Mouse (Mus musculus): Measurements from ENCODE around the gene A930018P22Rik. TPM values are rescaled to one million over a fixed set of nuclear protein-coding genes. Genes with fewer than 3 reads are reported as not detected.
"Not testable (repeated sequence)": the region's sequence is repeated elsewhere in the genome, so short reads cannot be mapped to it uniquely, and the experiment has no call there.

The A930018P22Rik gene
- not detected in 2 replicates for total RNA-seq (2014; fragmentation: Nextera tagmentation)
- not detected in 2 replicates for total RNA-seq (2017)

DNA sequence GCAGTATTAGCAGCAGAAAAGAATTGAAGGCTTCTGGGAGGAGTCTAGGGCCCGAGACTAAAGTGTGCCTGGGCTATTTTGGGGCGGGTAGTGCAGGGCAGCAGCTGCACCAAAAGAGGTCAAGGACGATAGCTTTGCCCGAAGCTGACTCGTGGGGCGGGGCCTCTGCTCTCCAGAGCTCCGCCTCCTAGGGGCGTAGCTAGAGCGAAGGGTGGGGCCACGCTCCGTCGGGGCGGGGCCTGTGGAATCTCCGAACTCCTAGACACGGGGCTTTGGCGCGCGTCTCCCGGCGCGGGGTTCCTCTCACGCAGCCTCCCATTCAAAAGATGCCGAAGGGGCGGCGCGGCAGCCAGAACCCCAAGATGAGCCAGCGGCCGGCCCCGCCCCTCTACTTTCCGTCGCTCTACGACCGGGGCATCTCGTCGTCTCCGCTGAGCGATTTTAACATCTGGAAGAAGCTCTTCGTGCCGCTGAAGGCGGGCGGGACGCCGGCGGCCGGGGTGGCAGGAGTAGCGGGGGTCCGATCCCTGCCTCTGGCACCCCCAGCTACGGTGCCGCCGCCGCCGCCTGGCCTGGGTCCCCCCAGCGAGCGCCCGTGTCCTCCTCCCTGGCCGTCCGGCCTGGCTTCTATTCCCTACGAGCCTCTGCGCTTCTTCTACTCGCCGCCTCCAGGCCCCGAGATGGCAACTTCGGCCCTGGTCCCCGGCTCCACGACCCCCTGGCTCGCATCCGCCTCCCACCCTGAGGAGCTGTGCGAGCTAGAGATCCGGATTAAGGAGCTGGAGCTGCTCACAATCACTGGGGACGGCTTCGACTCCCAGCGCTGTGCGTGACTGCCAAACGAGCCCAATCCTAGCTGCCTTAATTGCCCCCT lies at the start of gene A930018P22Rik:
Gene A930018P22Rik, plus strand, starts transcription at position 265 of the 874 bp plus-strand sequence.
- ATAC-seq (replicated peaks; ENCODE audit: poor library complexity, severe bottlenecking), result peak; percentile 95

- ATAC-seq (replicated peaks; ENCODE audit: poor library complexity, severe bottlenecking), result 0 out of 2 replicates have a peak, but pooled peaks have one; percentile 17
These were observed 44.3 kb upstream of the A930018P22Rik start for GRCm38 (mm10) chr2:104078285-104078684.

- ATAC-seq (replicated peaks; ENCODE audit: poor library complexity, severe bottlenecking), result not testable (repeated sequence)
These were observed 41.0 kb upstream of the A930018P22Rik start for GRCm38 (mm10) chr2:104081436-104082050.

DNA sequence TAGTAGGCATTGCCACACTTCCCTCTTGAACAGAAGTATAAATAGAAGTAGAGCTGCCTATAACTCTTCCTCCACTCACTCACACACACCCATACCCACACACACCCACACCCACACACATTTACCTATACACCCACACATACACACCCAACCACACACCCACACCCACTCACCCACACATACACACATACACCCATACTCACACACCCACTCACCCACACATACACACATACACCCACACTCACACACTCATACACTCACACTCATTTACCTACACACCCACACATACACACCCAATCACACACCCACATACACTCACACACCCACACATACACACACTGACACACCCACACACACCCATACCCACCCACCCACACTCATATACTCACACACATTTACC lies 40.1 kb upstream of the A930018P22Rik start:
- ATAC-seq (replicated peaks; ENCODE audit: poor library complexity, severe bottlenecking), result no peak

GRCm38 (mm10) chr2:104084027-104084426 lies 38.5 kb upstream of the A930018P22Rik start:
- not testable (repeated sequence) for ATAC-seq (replicated peaks; ENCODE audit: poor library complexity, severe bottlenecking)

DNA sequence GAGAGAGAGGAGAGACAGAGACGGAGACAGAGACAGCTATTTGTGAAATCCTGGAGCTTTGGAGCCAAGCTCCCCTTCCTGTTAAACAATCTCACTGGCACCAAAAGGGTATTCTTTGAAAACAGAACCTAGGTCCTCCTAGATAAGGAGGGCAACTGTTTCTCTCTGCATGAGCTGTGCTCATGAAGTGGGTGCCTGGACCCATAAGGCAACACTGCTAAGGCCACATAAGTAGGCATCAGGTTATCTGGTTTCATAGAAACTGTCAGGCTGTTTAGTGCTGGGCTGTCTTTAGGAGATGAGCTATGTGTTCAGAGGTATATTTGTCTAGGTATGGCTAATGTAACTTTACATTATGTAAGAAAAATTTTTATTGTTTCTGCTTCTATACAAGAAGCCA lies 35.0 kb upstream of the A930018P22Rik start:
- ATAC-seq (replicated peaks; ENCODE audit: poor library complexity, severe bottlenecking), result not testable (repeated sequence)

DNA sequence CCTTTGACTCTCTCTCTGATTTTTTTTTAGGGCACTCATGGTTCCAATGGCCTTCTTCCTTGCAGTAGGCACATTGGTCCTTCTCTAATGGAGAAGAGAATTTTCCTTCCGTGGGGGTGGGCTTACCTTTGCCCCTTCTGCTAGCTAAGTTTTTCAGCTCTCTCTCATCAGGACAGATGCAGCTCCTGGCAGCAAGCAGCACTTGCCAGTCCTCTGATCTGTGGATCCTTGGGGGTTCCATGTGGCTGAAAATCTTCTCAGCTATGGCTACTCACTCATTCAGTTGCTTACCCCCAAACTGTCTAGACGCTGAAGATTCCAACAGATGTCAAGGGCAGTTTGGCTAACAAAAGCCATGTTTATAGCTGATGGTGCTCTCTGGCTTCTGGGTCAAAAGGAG lies 29.3 kb upstream of the A930018P22Rik start:
- no peak for ATAC-seq (replicated peaks; ENCODE audit: poor library complexity, severe bottlenecking)

GRCm38 (mm10) chr2:104095741-104096213 lies 26.8 kb upstream of the A930018P22Rik start, which contains the start of gene Cd59a:
Gene Cd59a (plus strand): TSS chr2:104095801.
- ATAC-seq (replicated peaks; ENCODE audit: poor library complexity, severe bottlenecking), result peak; percentile 93

- ATAC-seq (replicated peaks; ENCODE audit: poor library complexity, severe bottlenecking), result no peak
These were observed 26.3 kb upstream of the A930018P22Rik start for GRCm38 (mm10) chr2:104096256-104096655.

DNA sequence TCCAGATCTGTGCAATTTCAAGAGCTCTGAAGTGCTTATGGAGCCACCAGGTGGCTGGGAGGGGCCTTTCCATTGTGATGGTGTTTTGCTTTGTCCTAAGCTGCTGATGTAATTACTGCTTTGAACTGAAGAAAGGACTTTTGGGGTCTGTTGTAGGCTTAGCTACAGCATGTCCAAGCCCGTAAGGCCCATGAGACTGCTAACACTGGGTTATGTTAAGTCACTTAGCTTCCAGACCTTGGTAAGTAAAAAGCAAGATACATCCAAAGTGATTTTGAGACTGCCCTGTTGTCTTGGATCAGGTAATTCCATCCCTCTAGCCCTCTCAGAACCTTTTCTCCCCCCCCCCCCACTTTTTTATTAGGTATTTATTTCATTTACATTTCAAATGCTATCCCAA lies 25.8 kb upstream of the A930018P22Rik start:
- not testable (repeated sequence) for ATAC-seq (replicated peaks; ENCODE audit: poor library complexity, severe bottlenecking)

DNA sequence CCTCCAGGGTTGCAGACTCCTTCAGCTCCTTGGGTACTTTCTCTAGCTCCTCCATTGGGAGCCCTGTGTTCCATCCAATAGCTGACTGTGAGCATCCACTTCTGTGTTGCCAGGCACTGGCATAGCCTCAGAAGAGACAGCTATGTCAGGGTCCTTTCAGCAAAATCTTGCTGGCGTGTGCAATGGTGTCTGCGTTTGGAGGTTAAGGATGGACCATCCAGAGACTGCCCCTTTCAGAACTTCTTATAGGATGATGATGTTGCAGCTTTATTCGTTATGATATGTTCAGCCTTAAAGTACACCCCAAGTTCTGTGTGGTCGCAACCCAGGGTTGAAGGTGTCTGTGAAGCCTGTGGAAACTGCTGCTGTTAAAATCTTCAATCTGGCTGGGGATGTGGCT lies 25.2 kb upstream of the A930018P22Rik start:
- not testable (repeated sequence) for ATAC-seq (replicated peaks; ENCODE audit: poor library complexity, severe bottlenecking)

- peak; percentile 44 for ATAC-seq (replicated peaks; ENCODE audit: poor library complexity, severe bottlenecking)
These were observed 23.9 kb upstream of the A930018P22Rik start for GRCm38 (mm10) chr2:104098529-104099230.

- ATAC-seq (replicated peaks; ENCODE audit: poor library complexity, severe bottlenecking), result no peak
These were observed 23.4 kb upstream of the A930018P22Rik start for GRCm38 (mm10) chr2:104099231-104099585.

DNA sequence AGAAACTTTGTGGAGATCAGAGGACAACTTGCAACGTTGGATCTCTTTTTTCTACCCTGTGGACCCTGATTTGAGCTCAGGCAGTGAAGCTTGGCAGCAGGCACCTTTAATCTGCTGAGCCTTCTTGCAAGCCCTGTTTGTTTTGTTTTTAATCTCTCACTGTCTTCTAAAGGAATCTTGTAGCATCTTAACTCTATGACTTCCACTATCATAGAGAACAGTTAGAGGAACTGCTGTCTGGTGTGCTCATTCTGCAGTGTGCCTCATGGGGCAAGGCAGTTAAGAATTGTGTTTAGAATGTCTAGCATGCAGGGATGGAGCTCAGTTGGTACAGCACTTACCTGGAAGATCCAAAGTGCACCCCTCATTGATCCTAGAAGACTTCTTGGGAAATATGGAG lies 22.6 kb upstream of the A930018P22Rik start:
- ATAC-seq (replicated peaks; ENCODE audit: poor library complexity, severe bottlenecking), result no peak

DNA sequence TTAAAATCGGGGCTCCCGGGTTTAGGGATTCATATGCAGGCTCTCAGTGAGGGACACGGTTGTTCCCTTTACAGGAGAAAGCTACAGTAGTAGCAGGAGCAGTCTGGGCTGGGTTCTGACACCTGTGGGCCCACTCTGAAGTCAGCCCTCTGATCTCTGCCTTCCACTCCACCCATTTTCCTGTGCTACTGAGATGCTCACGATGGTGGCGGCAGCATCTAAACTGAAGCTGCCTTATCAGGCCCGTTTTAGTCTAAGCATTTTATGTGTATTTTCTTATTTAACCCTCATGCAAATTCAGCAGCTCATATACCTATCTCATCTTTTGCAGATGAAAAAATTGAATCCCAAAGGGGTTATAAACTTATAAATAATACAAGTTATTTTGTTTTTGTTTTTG lies 17.8 kb upstream of the A930018P22Rik start:
- no peak for ATAC-seq (replicated peaks; ENCODE audit: poor library complexity, severe bottlenecking)

GRCm38 (mm10) chr2:104109021-104109420 lies 13.5 kb upstream of the A930018P22Rik start:
- ATAC-seq (replicated peaks; ENCODE audit: poor library complexity, severe bottlenecking), result not testable (repeated sequence)

DNA sequence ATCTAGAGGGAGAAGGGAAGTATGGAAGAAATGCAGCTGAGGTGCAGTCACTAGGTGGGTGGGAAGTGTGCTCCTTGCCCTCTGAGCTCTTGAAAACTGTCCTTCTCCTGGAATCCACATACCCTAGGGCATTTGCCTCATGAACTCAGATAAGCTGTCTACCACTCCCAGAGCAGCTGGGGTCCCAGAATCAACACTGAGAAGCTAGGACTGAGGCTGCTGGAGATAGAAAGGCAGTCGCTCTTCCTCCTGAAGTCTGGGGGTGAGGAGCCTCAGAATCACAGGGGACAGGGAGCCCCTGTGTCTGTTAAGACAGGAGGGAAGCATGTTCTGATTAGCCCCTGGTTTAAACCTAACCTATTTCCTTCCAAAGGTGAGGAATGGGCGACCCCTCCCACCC lies 13.0 kb upstream of the A930018P22Rik start:
- no peak for ATAC-seq (replicated peaks; ENCODE audit: poor library complexity, severe bottlenecking)

DNA sequence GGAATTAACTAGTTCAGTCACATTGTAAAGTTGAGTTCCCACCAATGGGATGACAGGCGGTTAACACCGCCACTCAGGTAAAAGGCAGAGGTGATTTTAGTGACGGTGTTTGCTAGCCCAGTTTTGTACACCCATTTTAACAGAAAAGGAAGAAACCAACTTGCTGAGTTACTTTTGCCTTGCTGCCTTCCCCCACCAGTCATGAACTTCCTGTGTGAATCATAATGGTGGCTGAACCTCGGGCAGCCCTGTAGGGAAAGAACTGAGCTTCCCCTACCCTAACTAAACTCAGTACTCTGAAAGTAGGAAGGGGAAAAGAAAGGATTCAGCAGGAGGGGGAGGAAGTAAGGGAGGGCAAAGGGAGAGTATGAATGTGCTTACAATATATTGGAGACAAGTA lies 12.5 kb upstream of the A930018P22Rik start:
- ATAC-seq (replicated peaks; ENCODE audit: poor library complexity, severe bottlenecking), result 0 out of 2 replicates have a peak, but pooled peaks have one; percentile 30

GRCm38 (mm10) chr2:104111170-104111797 lies 11.3 kb upstream of the A930018P22Rik start:
- not testable (repeated sequence) for ATAC-seq (replicated peaks; ENCODE audit: poor library complexity, severe bottlenecking)

DNA sequence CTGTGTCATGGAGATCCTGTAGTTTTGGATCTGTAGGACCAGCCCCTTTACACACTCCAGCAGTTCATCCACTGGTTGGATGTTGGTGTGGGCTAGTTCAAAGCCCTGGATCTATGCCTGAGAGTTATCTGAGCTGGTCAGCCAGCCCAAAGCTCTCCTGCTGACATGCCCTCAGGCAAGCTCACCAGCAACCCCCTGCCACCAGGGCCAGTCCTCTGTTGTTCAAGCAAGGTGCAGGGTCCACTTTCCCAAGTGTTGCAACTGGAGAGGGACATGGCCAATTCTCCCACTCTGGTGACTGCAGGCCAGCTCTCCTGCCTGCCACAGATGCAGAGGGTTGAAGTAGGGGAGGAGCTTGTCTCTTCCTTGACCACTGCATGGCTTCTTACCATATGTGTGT lies 9.0 kb upstream of the A930018P22Rik start:
- ATAC-seq (replicated peaks; ENCODE audit: poor library complexity, severe bottlenecking), result not testable (repeated sequence)

All from granulocyte monocyte progenitor cell, adult 5-6 weeks (primary cell).